Mouse (Mus musculus) megakaryocyte, embryonic 14.5 days (primary cell): ENCODE measurements around the gene Bdh1.

Experiments
- FLI1 ChIP-seq: IDR thresholded peaks from 2 replicates; pipeline ENCODE4 v1.6.1; 2012; ENCODE audit warnings: low read length, inconsistent platforms, mixed read lengths
- GATA1 ChIP-seq: IDR thresholded peaks from 3 replicates; pipeline ENCODE4 v1.6.1; 2012; ENCODE audit warnings: mixed read lengths, low read length, inconsistent platforms, borderline replicate concordance

GRCm38 (mm10) chr16:31415885-31416450 lies 6.1 kb upstream of the Bdh1 start:
- TF ChIP-seq GATA1 = no peak
- no peak for TF ChIP-seq FLI1
